Mouse (Mus musculus) right cerebral cortex, postnatal 10 days (tissue): ENCODE measurements at regions not wholly inside any gene's neighbourhood (a gene's known extent, or its start where the extent isn't known, plus 50 kb on each side); places are given as distances from the start of the nearest gene placed in this dataset.
"Not testable (repeated sequence)": the region's sequence is repeated elsewhere in the genome, so short reads cannot be mapped to it uniquely, and the experiment has no call there.

Experiments used
- DNase-seq, 2 experiments: peaks; one replicate each; pipeline ENCODE4 v3.0.0; 2021; ENCODE audit warnings: low spot score in 2 of 2

- no peak for DNase-seq
Observed at GRCm38 (mm10) chr17:94866630-94867029, 116.8 kb upstream of the Mettl4 start.

DNA sequence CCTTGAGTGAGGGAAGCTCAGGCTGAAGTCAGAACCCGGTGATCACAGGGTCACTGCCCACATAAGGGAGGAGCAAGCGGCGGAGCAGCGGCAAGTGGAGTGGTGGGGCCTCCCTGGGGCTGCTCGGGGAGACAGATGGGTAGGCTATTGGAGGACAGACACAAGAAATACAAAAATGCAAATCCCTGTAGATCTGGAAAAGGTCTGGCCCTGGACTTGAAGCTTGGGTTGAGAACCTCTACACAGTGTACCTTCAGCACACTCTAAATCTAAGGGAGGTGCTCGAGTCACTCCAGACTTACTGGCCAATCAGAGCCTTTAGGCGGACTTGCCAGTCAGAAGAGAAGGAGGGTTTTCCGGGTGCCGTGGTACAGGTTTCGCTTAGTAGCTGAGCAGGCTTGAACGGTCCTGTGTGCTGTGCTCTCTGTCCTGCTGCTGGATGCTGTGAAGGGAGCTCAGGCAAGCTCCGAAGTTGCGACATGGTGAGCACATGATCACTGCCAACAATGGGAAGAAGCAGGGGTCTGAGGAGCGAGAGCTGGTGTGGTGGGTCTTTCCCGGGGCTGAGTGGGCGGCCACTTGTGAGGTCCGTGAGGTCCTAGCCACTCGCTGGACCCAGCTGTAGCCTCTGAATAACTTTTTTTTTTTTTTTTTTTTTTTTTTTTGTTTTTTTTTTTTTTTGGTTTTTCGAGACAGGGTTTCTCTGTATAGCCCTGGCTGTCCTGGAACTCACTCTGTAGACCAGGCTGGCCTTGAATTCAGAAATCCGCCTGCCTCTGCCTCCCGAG is 114.9 kb upstream of the Mettl4 start:
- peak; percentile 84 to 91 for DNase-seq

GRCm38 (mm10) chr17:94854698-94855097 is 104.9 kb upstream of the Mettl4 start:
- DNase-seq: not testable (repeated sequence)

DNA sequence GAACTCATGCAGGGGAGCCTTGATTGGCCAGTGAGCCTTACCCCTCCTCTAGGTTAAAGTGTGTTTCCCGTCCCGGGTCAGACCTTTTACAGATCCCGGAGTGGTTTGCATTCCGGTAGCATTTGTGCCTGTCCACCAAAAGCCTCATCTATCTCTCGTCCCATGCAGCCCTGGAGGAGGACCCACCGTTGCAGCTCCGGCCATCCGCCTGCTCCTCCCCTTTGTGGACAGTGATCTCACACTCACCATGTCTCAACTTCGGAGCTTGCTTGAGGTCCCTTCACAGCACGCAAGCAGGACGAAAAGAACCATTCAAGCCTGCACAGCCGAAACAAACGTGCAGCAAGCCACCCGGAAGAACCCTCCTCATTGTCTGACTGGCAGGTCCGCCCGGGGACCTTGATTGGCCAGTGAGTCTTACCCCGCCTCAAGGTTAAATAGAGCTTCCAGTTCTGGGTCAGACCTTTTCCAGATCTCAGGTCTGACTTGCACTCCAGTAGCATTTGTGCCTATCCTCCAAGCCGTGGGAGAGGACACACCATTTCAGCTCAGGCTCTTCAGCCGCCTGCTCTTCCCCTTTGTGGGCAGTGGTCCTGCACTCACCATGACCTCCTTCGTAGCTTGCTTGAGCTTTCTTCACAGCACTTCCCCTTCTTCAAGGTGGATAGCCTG is 84.8 kb upstream of the Mettl4 start:
- peak; percentile 92 to 93 for DNase-seq

DNA sequence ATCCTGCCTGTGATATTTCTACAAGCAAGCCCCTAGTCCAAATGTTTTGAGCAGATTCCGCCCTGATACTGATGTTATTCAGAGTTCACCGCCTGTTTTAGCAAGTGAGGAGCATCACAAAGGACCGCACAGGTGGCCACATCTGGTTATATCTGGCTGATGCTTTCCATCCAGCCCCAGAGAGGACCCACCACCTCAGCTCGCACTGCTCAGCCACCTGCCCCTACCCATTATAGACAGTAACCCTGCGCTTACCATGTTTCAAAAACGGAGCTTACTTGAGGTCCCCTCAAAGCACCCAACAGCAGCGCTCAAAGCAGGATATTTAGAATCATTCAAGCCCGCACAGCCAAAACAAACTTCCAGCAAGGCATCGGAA is 84.2 kb upstream of the Mettl4 start:
- not testable (repeated sequence) for DNase-seq

- not testable (repeated sequence) for DNase-seq
Observed at GRCm38 (mm10) chr17:94826415-94826814, 76.6 kb upstream of the Mettl4 start.

DNA sequence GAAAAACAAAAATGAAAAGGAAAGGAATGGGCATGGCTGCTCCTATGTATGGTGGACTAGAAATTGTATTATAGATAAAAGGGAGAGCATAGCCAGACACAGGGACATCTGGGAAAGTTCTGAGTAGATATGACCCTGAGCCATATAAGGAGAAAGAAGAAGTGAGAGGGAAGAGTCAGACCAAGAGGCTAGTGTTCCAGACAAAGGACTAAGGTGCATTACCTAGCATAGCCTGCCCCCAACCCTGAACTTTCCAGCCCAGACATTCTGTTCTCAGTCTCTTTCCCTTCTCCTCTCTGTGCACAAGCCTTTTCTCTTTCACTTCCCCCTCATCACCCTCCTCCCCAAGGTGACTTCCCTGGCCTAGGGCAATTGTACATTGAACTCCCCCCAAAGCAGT is 58.9 kb upstream of the Mettl4 start:
- DNase-seq: no peak
